Mouse (Mus musculus) lung, adult 2 months (tissue): Measurements from ENCODE around the gene Dusp3.

ENCODE experiments used
- CTCF ChIP-seq: fragments of 200-500 bp; IDR thresholded peaks from 2 replicates; pipeline ENCODE4 v1.5.1; 2011; ENCODE audit warnings: mild to moderate bottlenecking, low read length, control low read depth; ENCODE audit not compliant: insufficient read depth
- POLR2A ChIP-seq: fragments of 200-500 bp; IDR thresholded peaks from 2 replicates; pipeline ENCODE4 v1.6.1; 2011; ENCODE audit warnings: low read depth, mild to moderate bottlenecking, control low read depth, low read length, borderline replicate concordance; ENCODE audit errors: extremely low read depth

DNA sequence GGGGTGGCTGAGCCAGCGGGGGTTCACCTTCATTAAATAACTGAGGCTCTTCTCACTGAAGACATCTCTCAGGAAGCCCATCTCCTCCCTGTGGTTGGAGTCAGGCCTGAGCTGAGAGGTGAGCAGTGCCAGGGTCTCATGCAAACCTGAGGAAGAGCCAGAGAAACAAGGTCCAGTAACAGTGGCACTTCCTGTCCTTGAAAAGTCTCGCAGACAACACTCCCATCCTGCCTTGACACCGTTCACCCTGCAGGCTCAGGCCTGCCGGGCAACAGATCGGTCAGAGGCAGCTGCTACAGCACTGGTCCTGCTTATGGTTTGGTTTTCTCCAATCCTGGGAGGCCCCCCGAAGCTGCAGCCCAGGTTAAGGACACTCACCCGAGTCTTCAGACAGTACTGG is 38.5 kb upstream of the Dusp3 start:
- TF ChIP-seq CTCF (no peak), POLR2A (no peak)
